Mouse (Mus musculus): ENCODE results near the gene Nlrp10. TPM values are rescaled to one million over a fixed set of nuclear protein-coding genes. Genes with fewer than 3 reads are reported as not detected.

Gene Nlrp10
- total RNA-seq, 2 experiments from 2014 or later = 0.66 to 0.70 TPM

DNA sequence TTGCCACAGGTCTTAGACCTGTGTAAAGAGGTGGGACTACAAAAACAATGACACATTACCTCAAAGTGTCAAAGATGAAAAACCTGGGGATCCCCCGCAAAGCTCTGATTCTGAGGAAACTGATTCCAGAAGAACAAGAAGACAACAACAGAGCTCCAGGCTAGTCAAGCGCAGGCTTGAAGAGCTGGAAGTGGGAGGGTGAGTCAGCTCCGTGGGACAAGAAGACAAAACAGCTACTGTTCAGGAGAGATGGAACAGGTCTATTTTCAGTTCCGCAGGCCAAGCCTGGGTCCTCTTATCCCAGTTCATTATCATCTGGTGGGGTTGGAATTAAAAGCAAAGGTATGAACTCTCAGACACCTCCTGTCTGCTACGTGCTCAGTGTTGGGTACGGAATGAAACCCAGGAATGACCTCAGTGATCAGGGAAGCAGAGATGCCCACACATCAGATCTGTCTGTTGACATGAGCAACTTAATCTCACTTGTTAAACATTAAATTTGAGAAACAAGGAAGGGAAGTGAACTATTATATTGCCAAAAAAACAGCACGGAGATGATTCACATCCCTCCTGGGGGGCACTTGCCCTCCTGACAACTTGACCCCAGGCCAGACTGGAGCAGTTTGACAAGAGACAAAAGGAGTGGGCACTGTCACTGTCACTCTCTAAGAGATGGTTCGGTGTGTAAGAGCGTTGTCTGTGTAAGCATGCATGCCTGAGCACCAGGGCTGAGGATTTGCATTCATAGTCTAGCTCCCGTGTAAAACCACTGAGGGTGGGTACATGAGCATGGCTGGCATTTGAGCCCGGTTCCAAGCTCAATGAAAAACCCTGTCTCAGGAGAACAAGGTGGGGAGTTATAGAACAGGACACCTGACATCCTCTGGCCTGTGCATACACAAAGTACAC is 1.4 kb downstream of the Nlrp10 start:
- intact Hi-C loops (cut with DNase I; ENCODE audit: low total_unique reads) = no loop called here
- DNase-seq = no peak

DNA sequence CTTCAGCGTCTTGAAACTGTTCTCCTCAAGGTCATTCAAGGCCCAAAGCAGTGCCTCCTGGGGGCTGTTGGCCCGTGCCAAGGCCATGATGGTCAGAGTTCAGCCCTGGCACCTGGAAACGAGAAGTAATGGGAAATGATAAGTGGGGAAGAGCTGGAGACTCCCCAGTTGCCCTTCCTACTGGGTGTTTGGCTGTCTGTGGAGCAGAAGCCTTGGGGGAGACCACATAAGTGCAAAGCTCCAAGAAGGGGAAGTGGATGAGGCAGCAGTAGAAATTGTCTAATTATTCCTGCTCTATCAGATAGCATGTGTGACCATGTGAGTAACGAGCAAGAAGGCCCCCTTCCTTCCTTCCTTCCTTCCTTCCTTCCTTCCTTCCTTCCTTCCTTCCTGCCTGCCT is 2.9 kb downstream of the Nlrp10 start:
- no peak for DNase-seq
- intact Hi-C loops (cut with DNase I; ENCODE audit: low total_unique reads) = no loop called here

DNA sequence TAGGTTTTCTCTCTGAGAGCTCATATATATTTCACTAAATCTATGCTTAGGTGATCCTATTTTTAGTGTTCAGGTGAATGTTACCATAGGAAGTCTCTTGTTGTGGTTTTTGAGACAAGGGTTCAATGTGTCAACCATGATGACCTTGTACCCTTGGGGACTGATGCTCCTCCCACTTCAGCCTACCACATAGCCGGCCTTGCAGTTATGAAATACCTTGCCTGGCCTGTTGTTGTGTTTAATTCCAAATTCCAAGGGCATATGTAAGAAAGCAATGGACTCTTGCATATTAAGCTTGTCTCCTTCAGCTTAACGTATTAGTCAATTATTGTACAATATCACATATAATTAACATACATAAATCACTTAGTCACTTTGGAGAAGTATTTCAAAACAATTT is 26.0 kb downstream of the Nlrp10 start:
- intact Hi-C loops (cut with DNase I; ENCODE audit: low total_unique reads) = no loop called here
- no peak for DNase-seq

DNA sequence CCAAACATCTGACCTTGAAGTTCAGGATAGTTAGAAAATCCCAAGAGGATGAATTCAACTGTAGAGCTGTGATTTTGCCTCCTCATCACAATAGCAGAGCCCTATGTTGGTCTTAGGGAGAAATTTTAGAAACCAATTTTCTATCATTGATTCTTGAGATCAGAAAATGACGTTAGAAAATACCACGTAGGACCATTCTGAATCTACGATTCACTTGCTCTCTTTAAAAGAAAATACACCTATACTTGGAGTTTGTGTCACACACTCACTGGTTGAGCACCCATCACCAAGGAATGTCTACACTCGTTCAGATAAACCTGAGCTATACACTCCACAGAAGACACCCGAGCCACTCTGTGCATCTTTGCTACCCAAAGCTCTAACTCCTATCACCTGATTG is 35.7 kb downstream of the Nlrp10 start, which contains the start of gene Olfr519:
Gene Olfr519 (minus strand): TSS at position 101 of the 400 bp plus-strand sequence.
- DNase-seq = no peak
- intact Hi-C loops (cut with DNase I; ENCODE audit: low total_unique reads) = no loop called here

DNA sequence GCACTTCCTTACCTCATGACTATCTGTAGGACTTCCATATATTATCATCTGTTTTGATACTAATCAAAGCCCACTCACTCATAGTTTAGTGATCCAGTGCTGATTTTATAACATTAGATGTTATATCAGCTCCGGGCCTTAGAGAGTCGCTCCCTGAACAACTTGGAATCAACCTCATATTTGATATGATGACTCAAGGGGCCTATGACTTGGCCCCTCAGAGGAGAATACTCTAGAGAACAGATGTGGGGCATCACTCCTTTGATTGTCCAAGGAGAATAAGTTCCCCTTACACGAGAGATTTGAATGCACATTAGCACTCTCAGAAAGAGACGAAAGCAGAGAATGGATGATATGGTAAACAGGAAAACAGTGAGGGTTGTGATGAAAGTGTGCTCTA is 45.1 kb downstream of the Nlrp10 start, which contains the start of gene Olfr518:
Gene Olfr518 (minus strand): TSS at position 101 of the 400 bp plus-strand sequence.
- intact Hi-C loops (cut with DNase I; ENCODE audit: low total_unique reads) = no loop called here
- no peak for DNase-seq

DNA sequence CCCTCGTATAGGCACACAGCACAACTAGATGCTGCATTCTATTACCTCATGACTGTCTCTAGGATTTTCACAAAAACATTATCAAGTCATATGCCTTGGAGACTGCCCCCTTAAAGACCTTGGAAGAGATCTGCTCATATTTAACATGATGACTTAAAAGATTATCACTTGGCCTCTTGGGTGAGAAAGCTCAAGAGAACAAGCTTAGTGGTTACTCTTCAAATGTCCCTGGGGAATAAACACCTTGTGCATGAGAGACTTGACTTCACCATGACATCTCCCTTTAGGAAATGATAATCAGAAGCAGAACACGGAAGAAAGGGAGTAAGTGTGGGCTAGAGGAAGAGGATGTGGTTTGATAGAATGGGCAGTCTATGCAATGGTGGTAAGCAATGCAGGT is 57.7 kb downstream of the Nlrp10 start, which contains the start of gene Olfr517:
Gene Olfr517 (minus strand): TSS at position 101 of the 400 bp plus-strand sequence.
- intact Hi-C loops (cut with DNase I; ENCODE audit: low total_unique reads) = no loop called here
- DNase-seq = no peak

Other genes with a start within 250 kb of the Nlrp10 start
- gene Olfr512, start 216.9 kb downstream of the Nlrp10 start, total RNA-seq (2021) = not detected
- gene Olfr513, start 179.2 kb downstream of the Nlrp10 start, total RNA-seq (2021) = not detected
- gene Olfr514, start 104.2 kb downstream of the Nlrp10 start, total RNA-seq (2021) = not detected
- not detected for gene Olfr516, start 79.6 kb downstream of the Nlrp10 start, total RNA-seq (2021)
- gene Olfr517, start 57.8 kb downstream of the Nlrp10 start, total RNA-seq (2021) = not detected
- not detected for gene Olfr518, start 45.2 kb downstream of the Nlrp10 start, total RNA-seq (2021)
- not detected for gene Olfr519, start 35.8 kb downstream of the Nlrp10 start, total RNA-seq (2021)
- gene Eif3f, start 4.2 kb upstream of the Nlrp10 start, total RNA-seq (2021) = 100 to 1,000 TPM in 1 of 2 experiments, 10 to 100 TPM in 1; 98.1 to 105 TPM
- gene Tub, start 20.2 kb upstream of the Nlrp10 start, total RNA-seq (2021) = 1 to 10 TPM in 1 of 2 experiments, under 1 TPM in 1; 0.89 to 1.3 TPM
- 1 to 10 TPM; 1.5 to 1.7 TPM for gene Ric3, start 153.2 kb upstream of the Nlrp10 start, total RNA-seq (2021)
- 1 to 10 TPM; 4.1 to 5.1 TPM for gene Lmo1, start 245.0 kb upstream of the Nlrp10 start, total RNA-seq (2021)